Mouse (Mus musculus) lung, postnatal 36 days (tissue): ENCODE measurements at regions not wholly inside any gene's neighbourhood (a gene's known extent, or its start where the extent isn't known, plus 50 kb on each side); places are given as distances from the start of the nearest gene placed in this dataset.
A peak's percentile ranks its signal among the peaks of the same experiment; 100 is the strongest.
"Not testable (repeated sequence)": the region's sequence is repeated elsewhere in the genome, so short reads cannot be mapped to it uniquely, and the experiment has no call there.

Experiments used
- DNase-seq: peaks from one replicate; pipeline ENCODE4 v3.0.0; 2022; ENCODE audit warnings: mixed read lengths

DNA sequence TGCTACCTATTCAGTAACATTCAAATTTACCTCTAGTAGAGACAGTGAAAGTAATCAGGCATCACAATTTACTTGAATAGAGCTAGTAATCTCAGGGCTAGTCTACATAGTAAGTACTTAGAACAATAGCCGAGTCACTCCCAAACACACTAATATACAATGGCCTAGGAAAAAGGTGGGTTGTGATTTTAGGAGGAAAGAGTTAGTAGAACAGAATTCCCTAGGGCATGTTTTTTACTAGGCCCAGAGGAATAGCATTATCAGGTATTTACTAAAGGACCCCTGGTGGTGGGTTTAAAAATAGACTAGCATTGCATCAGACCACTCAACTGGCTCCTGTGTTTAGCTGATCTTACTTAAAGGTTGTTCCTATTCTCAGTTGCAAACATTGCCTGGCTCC, 535.8 kb downstream of the Mat2b start:
- DNase-seq: not testable (repeated sequence)

DNA sequence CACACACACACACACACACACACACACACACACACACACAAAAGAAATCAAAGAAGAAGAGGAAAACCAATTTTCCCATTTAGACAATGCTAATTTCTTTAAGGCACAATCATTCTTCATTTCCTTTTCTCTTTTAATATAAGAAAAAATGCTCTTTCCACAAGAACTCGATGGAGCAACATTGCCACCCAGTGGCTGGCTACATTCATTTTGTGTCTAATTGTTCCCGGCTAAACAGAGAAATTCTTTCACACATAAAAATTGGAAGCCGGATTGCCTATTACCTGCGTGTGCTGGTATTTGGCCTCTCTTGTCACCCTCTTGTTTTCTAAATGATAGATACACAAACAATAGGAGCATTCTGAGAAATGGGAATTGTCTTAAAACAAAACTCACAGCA, 545.7 kb downstream of the Mat2b start:
- DNase-seq: peak; percentile 8

DNA sequence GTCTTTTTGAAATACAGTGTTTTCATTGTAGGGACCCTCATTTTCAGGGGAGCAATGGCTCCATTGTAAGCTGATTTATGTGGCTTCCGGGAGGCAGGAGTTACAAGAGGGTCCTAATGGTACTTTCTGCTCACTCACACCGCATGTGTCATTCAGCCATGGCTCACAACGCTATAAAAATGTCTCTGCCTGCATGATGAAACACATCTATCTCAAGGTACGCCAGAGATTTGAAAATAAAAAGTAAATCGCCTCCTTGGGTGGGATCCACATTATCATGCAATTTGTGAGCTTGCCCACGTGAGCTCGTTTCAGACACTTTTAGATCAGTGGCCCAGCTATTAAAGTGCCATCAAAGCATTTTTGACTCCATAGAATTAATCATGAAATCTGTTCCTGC, 557.2 kb downstream of the Mat2b start:
- DNase-seq: no peak

DNA sequence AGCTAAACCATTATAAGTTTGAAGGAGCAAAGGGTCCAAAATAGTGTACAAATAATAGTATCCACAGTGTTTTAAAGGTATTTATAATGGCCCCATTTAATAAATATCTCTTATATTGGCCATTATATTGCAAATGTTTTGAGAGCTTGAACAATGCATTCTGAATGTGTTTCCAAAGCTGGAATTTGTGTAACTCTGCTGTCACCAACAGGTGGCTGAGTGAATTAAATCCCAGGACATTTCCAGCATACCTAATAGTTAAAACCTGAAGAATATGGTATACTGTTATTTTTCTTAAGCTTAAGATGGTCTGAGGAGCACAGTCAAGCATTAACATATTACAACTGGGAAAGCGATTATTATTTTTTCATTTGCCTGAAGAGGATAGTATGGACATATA, 592.4 kb downstream of the Mat2b start:
- DNase-seq: no peak

DNA sequence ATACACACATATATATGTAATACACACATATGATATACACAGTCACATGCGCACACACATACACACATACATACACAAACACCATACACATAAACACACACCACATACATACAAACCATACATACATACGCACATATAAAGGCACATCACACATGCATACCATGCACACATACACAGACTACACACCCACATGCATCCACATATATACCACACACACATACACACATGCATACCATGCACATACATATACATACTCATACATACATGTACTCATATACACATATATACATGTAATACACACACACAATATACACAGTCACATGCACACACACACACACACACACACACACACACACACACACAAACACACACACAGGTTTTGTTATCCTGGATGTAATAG, 620.7 kb downstream of the Mat2b start:
- DNase-seq: no peak

DNA sequence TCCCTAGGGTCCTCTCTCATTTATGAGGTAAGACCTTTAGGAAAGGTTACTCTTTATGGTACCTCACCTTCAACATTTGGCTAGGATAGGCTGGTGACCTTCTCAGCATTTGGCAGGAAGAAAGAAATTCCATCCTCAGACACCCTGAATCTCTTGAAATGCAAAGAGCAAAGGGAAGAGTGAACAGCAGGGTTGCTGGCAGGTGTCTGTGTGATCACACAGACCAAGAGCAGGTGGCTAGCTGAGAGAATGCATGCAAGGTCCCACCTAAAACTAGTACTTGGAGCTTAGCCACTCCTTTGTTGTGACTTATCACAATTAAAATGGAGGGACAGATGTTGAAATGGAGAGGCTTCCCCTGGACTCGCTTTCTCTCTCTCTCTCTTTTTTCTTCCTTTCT, 644.5 kb downstream of the Mat2b start:
- DNase-seq: no peak

DNA sequence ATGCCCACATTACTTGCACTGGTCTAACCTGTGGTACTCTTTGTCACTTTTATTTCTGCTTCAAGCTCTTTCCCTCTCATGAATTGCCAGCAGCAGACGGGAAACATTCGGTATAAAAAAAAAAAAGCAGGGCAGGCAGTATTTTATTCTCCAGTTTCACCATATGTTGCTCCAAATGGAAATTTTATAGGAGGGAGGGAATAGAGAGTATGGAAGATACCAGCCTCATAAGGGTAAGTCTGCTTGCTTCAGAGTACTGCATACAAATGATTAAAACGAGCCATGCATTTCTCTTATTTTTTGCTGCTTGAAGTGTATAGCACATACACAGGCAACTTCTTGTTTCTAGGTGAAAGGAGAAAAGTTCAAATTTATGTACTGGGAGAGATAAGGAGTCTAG, 667.5 kb downstream of the Mat2b start:
- DNase-seq: no peak

DNA sequence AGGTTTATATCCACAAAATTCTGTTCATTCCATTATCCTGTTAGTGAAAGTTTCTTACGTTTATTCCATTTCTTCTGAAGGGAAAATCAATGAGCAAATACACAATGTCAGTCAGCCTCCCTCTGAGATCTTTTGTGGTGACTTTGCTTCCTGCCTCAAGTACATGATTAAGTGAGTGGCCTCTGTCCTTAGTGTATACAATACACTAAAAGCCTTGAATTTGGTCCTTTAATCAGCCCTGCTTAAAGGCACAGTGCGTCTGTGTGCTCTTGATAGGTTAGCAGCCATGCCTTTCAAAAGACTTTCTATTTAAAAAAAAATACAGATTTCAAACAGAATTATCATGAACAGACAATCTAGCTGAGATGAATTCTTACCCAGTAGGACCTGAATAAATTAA, 695.5 kb downstream of the Mat2b start:
- no peak for DNase-seq

DNA sequence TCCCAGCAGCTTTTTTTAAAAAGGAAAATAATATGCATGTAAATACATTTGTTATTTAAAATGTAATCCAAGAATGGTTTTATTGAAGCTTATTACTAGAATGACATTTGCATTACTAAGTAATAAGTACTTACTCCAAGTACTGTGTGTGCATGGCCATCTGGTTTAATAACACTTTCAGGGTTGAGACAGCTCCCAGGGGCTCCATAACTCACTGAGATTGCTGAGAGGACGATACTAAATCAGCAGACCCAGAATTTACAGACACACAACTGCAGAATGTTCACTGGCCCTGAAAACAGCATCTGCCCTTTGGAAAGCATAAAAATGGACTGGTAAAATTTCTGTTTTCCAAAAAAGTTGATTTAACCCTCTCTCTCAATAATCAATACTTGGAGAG, 696.4 kb downstream of the Mat2b start:
- no peak for DNase-seq

DNA sequence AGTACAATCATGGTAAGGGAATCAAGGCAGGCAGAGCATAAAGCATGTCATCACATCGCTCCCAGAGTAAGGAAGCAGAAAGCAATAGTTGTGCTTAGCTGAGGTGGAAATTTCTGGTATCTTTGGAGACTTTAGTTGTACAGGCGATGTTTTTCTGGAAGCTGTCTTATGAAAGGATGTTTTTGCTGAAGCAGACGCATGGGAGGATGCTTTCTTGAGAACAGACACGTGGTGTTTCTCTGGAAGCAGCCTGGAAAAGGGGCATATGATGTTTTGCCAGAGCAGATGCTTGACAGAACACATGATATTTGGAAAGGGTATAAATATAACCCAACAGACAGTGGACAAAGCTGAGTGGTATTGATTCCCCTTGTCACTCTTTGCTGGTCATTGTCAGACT, 722.4 kb downstream of the Mat2b start:
- DNase-seq: no peak

DNA sequence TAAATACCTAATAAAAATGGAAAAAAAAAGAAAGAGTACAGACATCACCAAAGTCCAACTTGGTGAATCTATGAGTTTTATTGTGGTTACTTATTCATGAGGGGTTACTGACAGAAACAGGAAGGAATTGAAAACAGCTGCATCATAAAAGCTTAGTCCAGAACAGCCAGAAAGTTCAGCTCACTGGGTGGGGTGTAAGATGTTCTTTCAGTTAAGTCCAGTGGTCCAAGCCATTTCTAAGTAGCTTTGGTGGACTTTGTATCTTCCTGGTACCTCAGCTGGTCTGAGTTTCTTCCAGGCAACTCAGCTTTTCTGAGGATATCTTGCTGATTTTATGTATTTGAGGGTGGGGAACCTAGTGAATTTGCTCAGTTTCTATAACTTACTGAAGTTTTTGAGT, 731.3 kb downstream of the Mat2b start:
- DNase-seq: no peak

DNA sequence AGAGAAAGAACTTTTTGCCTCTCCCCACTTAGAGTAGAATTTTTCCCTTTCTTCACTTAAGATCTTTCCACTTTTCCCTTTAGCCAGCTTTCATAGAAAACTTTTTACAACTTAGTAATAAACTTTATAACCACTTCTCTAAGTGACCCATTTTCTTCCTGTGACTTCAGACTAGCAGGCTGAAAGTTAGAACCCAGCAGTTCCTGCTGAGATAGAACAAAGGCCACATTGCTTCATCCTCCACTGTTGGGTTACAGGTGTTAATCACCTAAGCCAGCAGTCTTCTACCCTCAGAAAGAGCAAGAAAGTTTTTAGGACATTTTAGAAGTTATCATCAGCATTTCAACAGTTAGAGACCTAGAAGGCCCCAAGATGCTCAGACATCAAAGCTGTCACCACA, 740.6 kb downstream of the Mat2b start:
- DNase-seq: no peak

DNA sequence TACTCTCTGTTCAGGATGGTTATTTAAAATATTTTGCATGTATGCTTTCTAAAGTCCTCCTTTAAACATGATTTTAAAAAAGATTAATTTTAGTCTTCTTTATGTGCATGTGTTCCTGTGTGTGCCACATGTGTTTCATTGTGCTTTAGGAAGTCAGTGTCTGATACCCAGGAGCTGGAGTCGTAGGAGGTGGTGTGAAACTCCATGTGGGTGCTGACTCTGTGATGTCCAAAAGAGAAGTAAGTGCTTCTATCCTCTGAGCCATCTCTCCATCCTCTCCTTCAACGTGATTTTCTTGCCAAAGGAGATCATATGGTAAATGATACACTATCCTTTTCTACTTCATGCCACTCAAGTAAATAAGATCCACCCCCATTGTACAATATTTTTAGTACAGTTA, 750.8 kb downstream of the Mat2b start:
- no peak for DNase-seq

DNA sequence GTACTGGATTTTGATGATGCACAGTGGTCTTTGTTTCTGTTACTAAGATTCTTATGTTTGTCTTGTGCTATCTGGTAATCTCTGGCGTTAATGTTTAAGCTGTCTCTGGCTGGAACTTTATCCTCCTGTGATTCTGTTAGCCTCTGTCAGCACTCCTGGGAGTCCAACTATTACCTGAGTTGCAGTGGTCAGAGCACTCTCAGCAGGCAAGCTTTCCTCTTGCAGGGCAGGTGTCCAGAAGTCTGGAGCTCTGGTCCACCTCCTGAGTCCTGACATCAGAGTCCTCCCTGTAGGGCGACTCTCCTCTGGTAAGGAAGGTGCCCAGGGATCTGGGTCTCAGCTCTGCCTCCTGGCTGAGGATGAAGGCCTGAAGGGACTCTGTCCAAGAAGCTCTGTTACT, 760.8 kb downstream of the Mat2b start:
- no peak for DNase-seq

DNA sequence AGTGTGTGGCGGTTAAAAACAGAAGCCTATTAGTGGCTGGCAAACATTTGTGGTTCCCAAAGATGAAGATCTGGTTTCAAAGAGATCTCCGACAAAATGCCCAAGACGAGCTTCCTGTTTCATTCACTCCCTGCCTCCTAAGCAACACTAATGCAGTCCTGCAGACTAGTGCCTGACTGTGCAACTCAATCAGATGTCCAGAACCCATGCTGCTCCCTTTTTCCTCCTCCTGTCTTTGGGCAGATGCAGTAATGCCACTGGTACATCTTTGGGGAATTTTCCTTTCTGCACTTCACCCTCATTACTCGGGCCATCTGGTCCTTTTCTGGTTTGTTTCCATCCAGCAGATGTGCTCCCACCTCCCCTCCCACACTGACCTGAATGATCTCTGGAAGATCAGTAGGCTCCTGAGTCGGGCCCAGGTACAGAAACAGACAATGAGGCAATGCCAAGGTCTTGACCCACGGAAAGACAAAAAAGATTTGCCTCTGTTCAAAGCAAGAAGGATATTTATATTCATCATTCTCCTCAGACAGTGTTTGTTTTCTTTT, 771.0 kb downstream of the Mat2b start:
- DNase-seq: no peak

DNA sequence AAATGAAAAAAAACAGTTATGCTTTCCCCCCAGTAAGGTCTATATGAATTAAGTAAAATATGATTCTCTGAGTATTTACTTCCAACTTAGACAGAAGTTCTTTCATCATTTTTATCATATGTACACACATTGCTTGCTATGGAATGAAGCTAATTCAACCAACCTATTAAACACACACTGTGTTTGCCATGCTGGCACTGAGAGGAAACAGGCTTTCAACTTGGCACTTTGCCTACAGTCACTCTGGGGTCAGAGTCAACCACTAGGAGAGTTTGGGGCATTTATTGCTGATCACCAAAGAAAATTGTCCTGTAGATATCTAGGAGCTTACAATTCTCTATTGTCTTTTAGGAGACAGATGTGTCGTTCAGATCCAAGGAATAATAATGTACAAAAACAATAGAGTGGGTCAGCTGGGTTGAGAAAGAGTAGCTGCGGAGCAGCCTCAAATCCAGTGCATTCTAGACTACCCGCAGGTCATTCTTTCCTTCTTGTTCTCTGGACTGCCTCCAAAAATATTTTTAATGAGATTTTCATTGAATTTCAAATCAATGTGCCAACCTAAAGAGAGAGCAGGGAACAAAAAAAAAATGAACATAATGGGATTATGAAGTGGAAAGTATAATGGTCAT, 777.2 kb downstream of the Mat2b start:
- peak; percentile 2 for DNase-seq

DNA sequence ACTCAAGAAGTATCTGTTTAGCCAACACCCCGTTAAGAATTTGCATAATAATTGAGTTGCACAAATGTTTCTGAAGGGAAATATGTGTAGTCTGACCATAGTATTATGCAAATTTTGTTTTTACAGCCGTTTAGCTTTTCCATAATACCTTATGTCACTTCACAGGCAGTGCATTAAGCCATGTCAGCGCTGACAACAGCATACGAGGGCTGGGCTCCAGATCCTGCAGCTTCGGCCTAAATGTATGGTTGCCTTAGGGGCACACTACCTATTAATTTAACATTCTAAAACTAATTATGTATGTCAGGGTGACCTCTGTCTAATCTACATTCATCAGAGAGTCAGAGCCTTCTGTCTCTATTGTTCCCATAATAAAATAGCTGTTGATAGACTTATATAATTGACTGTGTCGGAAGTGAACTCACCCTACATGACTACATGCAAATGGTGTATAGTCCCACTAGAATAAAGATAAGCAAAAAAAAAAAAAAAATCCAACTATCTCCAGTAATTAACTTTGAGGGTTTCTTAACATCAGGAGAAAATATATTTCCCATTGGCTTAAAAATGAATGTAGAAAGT, 795.3 kb downstream of the Mat2b start:
- no peak for DNase-seq

DNA sequence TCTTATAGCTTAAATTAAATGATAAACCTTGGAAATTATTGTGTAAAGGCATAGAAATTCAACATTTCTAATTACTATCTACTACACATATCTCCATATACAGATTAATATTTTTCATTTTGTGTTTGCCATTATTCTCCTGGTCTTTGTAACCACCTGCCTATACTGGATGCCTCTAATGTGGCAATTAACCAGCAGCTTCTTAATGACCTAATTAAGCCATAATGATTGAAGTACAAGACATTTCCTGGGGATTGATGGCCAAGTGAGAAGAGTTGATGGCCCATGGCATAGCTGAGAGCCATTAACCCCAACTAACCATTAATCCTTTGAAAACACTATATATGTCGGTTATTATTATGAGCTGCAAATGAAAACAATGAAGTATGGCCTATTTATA, 811.7 kb downstream of the Mat2b start:
- no peak for DNase-seq

DNA sequence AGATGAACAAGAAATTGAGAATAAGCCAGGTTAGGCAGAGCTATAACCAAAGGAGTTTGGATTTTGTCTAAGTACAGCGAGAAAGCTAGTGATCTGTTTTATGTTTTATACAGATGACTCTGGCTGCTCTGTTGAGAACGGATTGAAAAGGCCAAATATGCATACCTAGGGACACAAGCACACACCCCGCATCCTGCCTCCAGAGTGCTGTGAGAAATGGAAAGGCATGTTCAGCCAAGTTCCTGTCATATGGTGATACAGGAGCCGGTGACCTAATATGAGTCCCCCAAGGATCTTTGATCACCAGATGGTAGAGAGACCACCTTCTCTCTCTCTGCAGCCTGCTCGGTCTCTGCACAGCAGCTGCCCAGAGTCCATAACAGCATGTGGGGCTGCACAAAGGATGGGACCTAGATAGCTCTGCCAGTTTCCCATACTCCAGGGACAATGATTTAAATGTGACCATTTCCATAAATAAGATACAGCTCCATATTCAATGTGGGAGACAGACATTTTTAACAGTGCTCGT, 826.5 kb downstream of the Mat2b start:
- no peak for DNase-seq
